Mouse (Mus musculus) G1E (cell line): ENCODE data around the gene Lamtor3.

ENCODE experiments used
- CTCF ChIP-seq: IDR thresholded peaks from 2 replicates; pipeline ENCODE4 v1.5.1; 2012; ENCODE audit warnings: low read depth, low read length, inconsistent platforms, mixed read lengths
- GATA1 ChIP-seq: IDR thresholded peaks from 2 replicates; pipeline ENCODE4 v1.6.1; 2012; ENCODE audit warnings: borderline replicate concordance, low read length, inconsistent platforms, mixed read lengths
- GATA2 ChIP-seq: IDR thresholded peaks from 2 replicates; pipeline ENCODE4 v1.6.1; 2012; ENCODE audit warnings: low read depth, low read length, inconsistent platforms, borderline replicate concordance

DNA sequence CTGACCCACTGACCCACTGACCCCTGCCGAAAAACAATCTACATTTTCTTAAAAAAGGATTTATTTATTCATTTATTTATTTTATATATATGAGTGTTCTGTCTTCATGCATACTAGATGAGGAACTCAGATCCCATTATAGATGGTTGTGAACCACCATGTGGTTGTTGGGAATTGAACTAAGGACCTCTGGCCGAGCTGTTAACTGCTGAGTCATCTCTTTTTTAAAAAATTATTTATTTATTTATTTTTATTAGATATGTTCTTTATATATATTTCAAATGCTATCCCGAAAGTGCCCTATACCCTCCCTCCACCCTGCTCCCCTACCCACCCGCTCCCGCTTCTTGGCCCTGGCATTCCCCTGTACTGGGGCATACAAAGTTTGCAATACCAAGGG lies 37.2 kb upstream of the Lamtor3 start:
- TF ChIP-seq CTCF, result no peak
- TF ChIP-seq GATA2, result no peak
- TF ChIP-seq GATA1, result no peak
